Mouse (Mus musculus) hindbrain, embryonic 13.5 days (tissue): ENCODE measurements at regions not wholly inside any gene's neighbourhood (a gene's known extent, or its start where the extent isn't known, plus 50 kb on each side); places are given as distances from the start of the nearest gene placed in this dataset.
"Not testable (repeated sequence)": the region's sequence is repeated elsewhere in the genome, so short reads cannot be mapped to it uniquely, and the experiment has no call there.

Experiments
- ATAC-seq: fragments of 200-750 bp; cut with Nextera tagmentation; 2 replicates; pipeline ENCODE4 v1.8.0; 2017; ENCODE audit warnings: moderate TSS enrichment; ENCODE audit not compliant: low FRiP score
- H3K27ac ChIP-seq: fragments of 300-500 bp; sonication (generic); 2 replicates; pipeline ENCODE4 v1.5.1; 2015; ENCODE audit warnings: inconsistent platforms, mild to moderate bottlenecking, moderate library complexity
- H3K27me3 ChIP-seq: fragments of 300-500 bp; sonication (generic); 2 replicates; pipeline ENCODE4 v1.6.1; 2015; ENCODE audit warnings: mild to moderate bottlenecking, inconsistent platforms
- H3K36me3 ChIP-seq: fragments of 300-500 bp; sonication (generic); 2 replicates; pipeline ENCODE4 v1.6.1; 2015; ENCODE audit warnings: mild to moderate bottlenecking, inconsistent platforms
- H3K4me1 ChIP-seq: fragments of 300-500 bp; sonication (generic); replicated peaks from 2 replicates; pipeline ENCODE4 v1.6.1; 2015; ENCODE audit warnings: inconsistent platforms
- H3K4me2 ChIP-seq: fragments of 300-500 bp; sonication (generic); 2 replicates; pipeline ENCODE4 v1.6.1; 2015; ENCODE audit warnings: inconsistent platforms, mild to moderate bottlenecking, moderate library complexity
- H3K4me3 ChIP-seq: fragments of 300-500 bp; sonication (generic); 2 replicates; pipeline ENCODE4 v1.5.1; 2015; ENCODE audit warnings: mild to moderate bottlenecking, inconsistent platforms
- H3K9ac ChIP-seq: fragments of 300-500 bp; sonication (generic); 2 replicates; pipeline ENCODE4 v1.6.1; 2015; ENCODE audit warnings: mild to moderate bottlenecking, inconsistent platforms
- H3K9me3 ChIP-seq: fragments of 300-500 bp; sonication (generic); 2 replicates; pipeline ENCODE4 v1.6.1; 2016; ENCODE audit warnings: inconsistent platforms
- WGBS: fragments of 180-500 bp; shearing (Covaris S2); methylation state at CpG from one replicate; pipeline ENCODE4 v1.1.7; 2015; 5-methylcytosine and 5-hydroxymethylcytosine counted together

DNA sequence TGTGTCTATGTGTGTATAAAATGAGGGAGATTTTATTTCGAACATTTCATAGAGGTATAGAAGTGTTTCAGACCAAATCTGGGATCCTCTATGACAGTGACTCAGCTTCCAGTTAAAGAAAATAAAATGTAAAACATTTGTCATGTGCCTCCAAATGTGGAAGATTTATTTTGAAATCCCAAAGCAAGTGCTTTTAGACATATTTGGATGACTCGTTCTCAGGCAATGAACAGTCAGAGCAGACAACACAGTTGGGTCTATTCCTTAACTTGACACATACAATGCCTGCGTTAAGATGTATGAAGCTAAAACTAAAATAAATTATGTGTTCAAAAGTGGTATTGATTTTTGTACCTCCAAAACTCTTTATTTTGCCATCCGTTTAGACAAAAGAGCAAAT, 830.4 kb upstream of the Grm7 start:
- H3K27me3 ChIP-seq: no peaks in the 10 kb centered on the region
- H3K4me1 ChIP-seq: no peaks in the 10 kb centered on the region
- H3K4me3 ChIP-seq: no peak overlapping the region
- no peak overlapping the region for H3K9ac ChIP-seq
- WGBS: 85% methylated on average over 4 of the region's 4 CpGs
- no peak overlapping the region for H3K27ac ChIP-seq
- H3K36me3 ChIP-seq: no peaks in the 10 kb centered on the region
- no peak overlapping the region for H3K4me2 ChIP-seq
- no peaks in the 10 kb centered on the region for H3K9me3 ChIP-seq
- ATAC-seq: no peak

DNA sequence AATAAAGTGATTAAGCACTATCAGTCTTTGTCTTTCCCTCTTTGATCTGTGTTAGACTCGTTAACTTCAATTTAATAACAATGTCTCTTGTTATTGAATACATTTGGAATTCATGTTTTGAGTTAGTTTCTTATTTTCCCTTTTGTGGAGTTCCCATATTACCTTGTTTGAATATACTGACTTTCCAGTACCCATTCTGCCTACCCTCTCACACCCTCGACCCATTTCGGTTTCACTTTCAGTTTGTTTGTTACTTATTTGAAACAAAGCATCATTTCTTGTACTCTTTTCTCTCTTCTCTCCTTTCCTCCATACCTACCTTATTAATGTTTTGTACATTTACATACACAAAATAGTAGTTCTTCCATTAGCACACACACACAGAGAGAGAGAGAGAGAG, 797.1 kb upstream of the Grm7 start:
- Histone ChIP-seq H3K4me3 (no peak overlapping the region), H3K9me3 (0 out of 2 replicates have a peak, but pooled peaks cover 8% of the 10 kb centered on the region), H3K36me3 (no peaks in the 10 kb centered on the region), H3K27me3 (no peaks in the 10 kb centered on the region), H3K4me2 (no peak overlapping the region), H3K4me1 (no peaks in the 10 kb centered on the region), H3K27ac (no peak overlapping the region), H3K9ac (no peak overlapping the region)
- 87% methylated on average over 3 of the region's 3 CpGs for WGBS
- no peak for ATAC-seq

GRCm38 (mm10) chr6:109855806-109856205, 789.6 kb upstream of the Grm7 start:
- no peak overlapping the region for H3K4me2 ChIP-seq
- H3K36me3 ChIP-seq: no peaks in the 10 kb centered on the region
- H3K9ac ChIP-seq: no peak overlapping the region
- 66% methylated on average over 1 of the region's 1 CpGs for WGBS
- H3K4me1 ChIP-seq: no peaks in the 10 kb centered on the region
- no peaks in the 10 kb centered on the region for H3K9me3 ChIP-seq
- H3K4me3 ChIP-seq: no peak overlapping the region
- no peaks in the 10 kb centered on the region for H3K27me3 ChIP-seq
- H3K27ac ChIP-seq: no peak overlapping the region
- ATAC-seq: no peak

- H3K9ac ChIP-seq: no peak overlapping the region
- H3K4me2 ChIP-seq: no peak overlapping the region
- no peaks in the 10 kb centered on the region for H3K9me3 ChIP-seq
- no peak overlapping the region for H3K4me3 ChIP-seq
- H3K27me3 ChIP-seq: no peaks in the 10 kb centered on the region
- no peaks in the 10 kb centered on the region for H3K4me1 ChIP-seq
- H3K27ac ChIP-seq: no peak overlapping the region
- no peak for ATAC-seq
- WGBS: 85% methylated on average over 4 of the region's 4 CpGs
- H3K36me3 ChIP-seq: no peaks in the 10 kb centered on the region
Measured at GRCm38 (mm10) chr6:109863411-109863810, 782.0 kb upstream of the Grm7 start.

- Histone ChIP-seq H3K9me3 (no peaks in the 10 kb centered on the region), H3K27me3 (no peaks in the 10 kb centered on the region), H3K4me1 (0 out of 2 replicates have a peak, but pooled peaks cover 3% of the 10 kb centered on the region), H3K27ac (no peak overlapping the region; the same call in 1 of the 2 replicates), H3K4me3 (no peak overlapping the region), H3K4me2 (no peak overlapping the region), H3K36me3 (no peaks in the 10 kb centered on the region), H3K9ac (no peak overlapping the region)
- peak; percentile 82 for ATAC-seq
- 22% methylated on average over 2 of the region's 2 CpGs for WGBS
Measured at GRCm38 (mm10) chr6:109874187-109874586, 771.2 kb upstream of the Grm7 start.

DNA sequence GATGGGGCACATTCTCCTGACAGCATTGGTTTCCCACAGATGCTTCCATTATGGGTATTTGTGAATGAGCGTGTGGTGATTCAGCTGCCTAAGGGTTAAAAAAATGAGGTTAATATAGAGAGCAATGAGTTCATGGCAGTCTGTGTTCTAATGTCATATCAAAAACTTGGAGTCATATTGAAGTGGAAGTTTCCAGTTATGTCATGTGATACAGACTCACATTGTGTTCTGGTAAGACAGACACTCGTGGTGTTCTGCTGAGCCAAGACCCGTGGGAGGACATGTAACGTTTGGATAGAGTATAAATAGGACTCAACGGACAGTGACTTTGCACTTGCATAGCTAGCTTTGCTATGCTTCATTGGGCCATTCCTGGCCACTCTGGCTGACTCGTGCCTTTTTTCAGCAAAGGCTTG, 770.7 kb upstream of the Grm7 start:
- H3K4me1 ChIP-seq: 0 out of 2 replicates have a peak, but pooled peaks cover 3% of the 10 kb centered on the region
- no peak overlapping the region for H3K4me3 ChIP-seq
- WGBS: 41% methylated on average over 6 of the region's 6 CpGs
- ATAC-seq: peak; percentile 71
- no peak overlapping the region for H3K4me2 ChIP-seq
- no peaks in the 10 kb centered on the region for H3K9me3 ChIP-seq
- no peak overlapping the region for H3K9ac ChIP-seq
- H3K27me3 ChIP-seq: no peaks in the 10 kb centered on the region
- H3K27ac ChIP-seq: peak overlapping the region; percentile 35; the same call in 1 of the 2 replicates
- no peaks in the 10 kb centered on the region for H3K36me3 ChIP-seq

DNA sequence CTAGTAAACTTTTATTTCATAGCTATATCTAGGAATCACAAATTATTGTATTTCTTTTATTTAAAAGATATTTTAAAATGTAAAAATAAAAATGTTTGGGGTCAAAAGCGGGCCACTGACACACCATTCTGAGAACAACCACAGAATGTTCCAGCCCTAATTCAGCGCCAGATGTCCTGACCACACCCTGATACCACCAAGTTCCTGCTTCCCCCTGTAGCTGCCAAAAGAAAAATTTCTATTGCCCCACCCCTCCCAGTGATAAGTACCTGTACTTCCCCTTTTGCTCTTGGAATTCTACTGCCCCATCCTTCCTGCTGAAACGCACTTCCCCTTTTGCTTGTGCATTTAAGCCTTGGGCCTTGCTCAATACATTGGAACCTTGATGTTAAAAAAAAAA, 769.8 kb upstream of the Grm7 start:
- ATAC-seq, H3K27me3 ChIP-seq, H3K4me1 ChIP-seq, H3K4me3 ChIP-seq, H3K36me3 ChIP-seq, H3K9me3 ChIP-seq, H3K9ac ChIP-seq, H3K4me2 ChIP-seq, H3K27ac ChIP-seq: not testable (repeated sequence)
- 95% methylated on average over 3 of the region's 3 CpGs for WGBS

DNA sequence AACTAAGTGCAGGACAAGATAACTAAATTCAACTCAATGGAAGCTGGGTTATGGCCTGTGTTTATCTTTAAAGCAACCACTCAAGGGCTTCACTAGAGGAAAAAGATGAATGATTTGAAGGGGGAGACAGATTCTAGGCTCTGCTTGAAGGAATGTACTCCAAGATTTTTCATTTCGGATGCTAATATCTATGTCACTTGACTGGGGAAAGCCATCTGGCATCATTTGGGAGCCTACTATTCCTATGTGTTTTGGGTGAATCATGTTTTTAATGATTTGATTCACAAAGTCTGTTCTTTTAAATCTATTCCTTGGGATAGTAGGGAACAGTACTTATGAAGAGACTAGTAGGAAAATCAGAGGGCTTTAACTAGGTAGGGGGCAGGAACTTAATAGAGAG, 766.2 kb upstream of the Grm7 start:
- Histone ChIP-seq H3K4me1 (0 out of 2 replicates have a peak, but pooled peaks cover 3% of the 10 kb centered on the region), H3K27me3 (no peaks in the 10 kb centered on the region), H3K9me3 (no peaks in the 10 kb centered on the region), H3K27ac (no peak overlapping the region), H3K36me3 (no peaks in the 10 kb centered on the region), H3K9ac (no peak overlapping the region), H3K4me2 (no peak overlapping the region), H3K4me3 (no peak overlapping the region)
- ATAC-seq: no peak
- 88% methylated on average over 1 of the region's 1 CpGs for WGBS

GRCm38 (mm10) chr6:109923780-109924179, 721.6 kb upstream of the Grm7 start:
- ATAC-seq: no peak
- no peak overlapping the region for H3K9ac ChIP-seq
- no peak overlapping the region for H3K4me2 ChIP-seq
- no peaks in the 10 kb centered on the region; the same call in 1 of the 2 replicates for H3K9me3 ChIP-seq
- H3K4me3 ChIP-seq: no peak overlapping the region
- no peaks in the 10 kb centered on the region for H3K36me3 ChIP-seq
- H3K27ac ChIP-seq: no peak overlapping the region
- no peaks in the 10 kb centered on the region for H3K4me1 ChIP-seq
- H3K27me3 ChIP-seq: no peaks in the 10 kb centered on the region

DNA sequence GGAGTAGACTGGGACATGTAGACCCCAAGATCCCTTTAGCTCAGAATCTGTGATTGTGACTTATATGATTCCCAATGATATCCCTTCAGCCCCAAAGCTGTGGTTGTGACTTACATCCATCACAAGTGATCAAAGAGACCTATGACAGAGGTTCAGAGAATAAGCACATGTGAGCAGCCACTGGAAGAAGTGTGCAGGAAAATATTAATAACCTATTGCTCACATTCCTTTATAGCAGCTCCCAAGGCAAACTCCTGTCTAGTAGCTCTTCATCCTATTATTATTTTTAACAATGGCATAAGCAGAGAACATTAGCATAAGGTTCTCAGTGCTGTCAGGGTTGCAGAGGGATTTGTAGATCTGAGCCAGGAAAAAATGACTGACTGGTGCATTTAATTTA, 696.9 kb upstream of the Grm7 start:
- Histone ChIP-seq H3K9me3 (no peaks in the 10 kb centered on the region), H3K36me3 (no peaks in the 10 kb centered on the region), H3K27me3 (no peaks in the 10 kb centered on the region), H3K9ac (no peak overlapping the region), H3K4me1 (peaks cover 4% of the 10 kb centered on the region), H3K27ac (no peak overlapping the region), H3K4me3 (no peak overlapping the region), H3K4me2 (no peak overlapping the region)
- ATAC-seq: no peak; the same call in 1 of the 2 replicates

- Histone ChIP-seq H3K4me2 (no peak overlapping the region), H3K36me3 (no peaks in the 10 kb centered on the region), H3K9ac (no peak overlapping the region), H3K9me3 (no peaks in the 10 kb centered on the region), H3K4me1 (peaks cover 4% of the 10 kb centered on the region), H3K4me3 (no peak overlapping the region), H3K27ac (no peak overlapping the region), H3K27me3 (no peaks in the 10 kb centered on the region)
- ATAC-seq: no peak
- WGBS: 48% methylated on average over 1 of the region's 1 CpGs
Measured at GRCm38 (mm10) chr6:109948928-109949327, 696.5 kb upstream of the Grm7 start.

- H3K9me3 ChIP-seq: not testable (repeated sequence)
Measured at GRCm38 (mm10) chr6:109957901-109958300, 687.5 kb upstream of the Grm7 start.

More at GRCm38 (mm10) chr6:109957901-109958300, 687.5 kb upstream of the Grm7 start:
- not testable (repeated sequence) for H3K4me3 ChIP-seq, H3K36me3 ChIP-seq, H3K27me3 ChIP-seq, H3K9ac ChIP-seq, ATAC-seq, H3K27ac ChIP-seq, H3K4me2 ChIP-seq, H3K4me1 ChIP-seq
- WGBS: 92% methylated on average over 2 of the region's 2 CpGs
